Mouse (Mus musculus) testis, adult 2 months (tissue): Measurements from ENCODE around the gene Jagn1.

Experiments used
- CTCF ChIP-seq: fragments of 200-500 bp; IDR thresholded peaks from 2 replicates; pipeline ENCODE4 v1.5.1; 2012; ENCODE audit warnings: low read depth, mild to moderate bottlenecking, inconsistent platforms, low read length, moderate library complexity; ENCODE audit not compliant: control insufficient read depth, insufficient read depth, insufficient replicate concordance
- POLR2A ChIP-seq: fragments of 200-500 bp; IDR thresholded peaks from 2 replicates; pipeline ENCODE4 v1.6.1; 2012; ENCODE audit warnings: low read depth, mild to moderate bottlenecking, inconsistent platforms, low read length, moderate library complexity; ENCODE audit not compliant: control insufficient read depth

- TF ChIP-seq POLR2A (no peak), CTCF (no peak)
Observed at GRCm38 (mm10) chr6:113394811-113395210, 47.6 kb upstream of the Jagn1 start.
